Mouse (Mus musculus): ENCODE data around the gene Usp9y.

The Usp9y gene

GRCm38 (mm10) chrY:1459682-1460081 is at the start of gene Usp9y:
Usp9y (minus strand) TSS chrY:1459782.
- no peak for DNase-seq (ENCODE audit: low read depth, low spot score)

GRCm38 (mm10) chrY:1293708-1294107 is 165.9 kb downstream of the Usp9y start:
- DNase-seq (ENCODE audit: low read depth, low spot score): no peak

GRCm38 (mm10) chrY:1286171-1286795 is 173.3 kb downstream of the Usp9y start, which contains the start of gene Ddx3y:
Ddx3y (minus strand) TSS chrY:1286629.
- peak; percentile 42 for DNase-seq (ENCODE audit: low read depth, low spot score)

- DNase-seq (ENCODE audit: low read depth, low spot score): peak; percentile 0
These were observed 173.8 kb downstream of the Usp9y start for GRCm38 (mm10) chrY:1285735-1286134.
